Mouse (Mus musculus): ENCODE measurements around the gene Mmp9. TPM values are rescaled to one million over a fixed set of nuclear protein-coding genes. Genes with fewer than 3 reads are reported as not detected.

Gene Mmp9
- total and polyA plus RNA-seq, 3 experiments, result 0.93 to 5.1 (median 0.99) TPM

DNA sequence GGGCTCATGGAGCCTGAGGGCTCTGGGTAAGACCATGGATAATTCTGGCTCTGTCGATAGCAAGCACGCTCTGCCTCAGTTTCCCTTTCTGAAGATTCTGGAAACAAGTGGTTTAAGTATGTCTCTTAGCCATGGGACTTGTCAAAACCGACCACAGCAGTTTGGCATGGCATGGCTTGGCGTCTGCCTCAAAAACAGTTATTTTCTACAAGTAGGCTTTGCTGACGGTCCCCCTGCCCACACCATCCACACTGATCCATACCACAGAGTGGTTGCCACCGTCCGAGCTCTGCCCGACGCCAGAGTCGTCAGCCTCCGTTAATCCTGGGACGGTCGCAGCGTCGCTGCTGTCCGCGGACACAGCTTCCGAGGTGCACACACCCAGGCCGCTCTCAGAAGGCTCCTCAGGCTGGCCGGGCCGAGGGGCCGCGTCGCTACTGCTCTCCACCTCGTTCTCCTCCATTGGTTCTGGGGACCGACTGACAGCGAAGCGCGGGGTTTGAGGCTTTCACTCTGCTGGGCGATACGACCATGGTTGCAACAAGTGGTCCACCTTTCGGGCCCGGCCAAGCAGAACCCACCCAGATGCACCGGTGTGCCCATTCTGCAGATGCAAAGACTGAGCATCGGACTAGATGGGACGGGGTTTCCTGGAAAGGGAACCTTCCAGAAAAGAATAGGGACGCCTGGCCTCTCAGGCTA lies 30.1 kb upstream of the Mmp9 start:
- WGBS, result 3% methylated on average over 37 of the region's 37 CpGs
- Histone ChIP-seq H3K9ac (ENCODE audit: low read depth, low read length) (peak overlapping the region; percentile 96), H3K4me1 (ENCODE audit: control insufficient read depth, insufficient read depth, low read length) (peaks cover 7% of the 10 kb centered on the region), H3K27me3 (ENCODE audit: control insufficient read depth, insufficient read depth, low read length) (no peaks in the 10 kb centered on the region), H3K36me3 (ENCODE audit: control insufficient read depth, insufficient read depth, low read length) (no peaks in the 10 kb centered on the region), H3K79me2 (replicated peaks; ENCODE audit: control insufficient read depth, insufficient read depth, low read length) (no peaks in the 10 kb centered on the region), H3K27ac (peak overlapping the region; percentile 100), H3K4me3 (peak overlapping the region; percentile 89)
- no peak for DNase-seq
- intact Hi-C loops (cut with DNase I), result loop anchor here (1.0 to 5.0 kb wide), 4 partner anchors 31 to 122 kb away; partner anchors contain the start of genes Acot8, Ncoa5, Neurl2 and Pcif1
- no peak for TF ChIP-seq CTCF (IDR thresholded peaks at IDR 0.05)
- no peak for TF ChIP-seq POLR2A (IDR thresholded peaks at IDR 0.05; ENCODE audit: insufficient read depth, low read depth, low read length)
- no peak for TF ChIP-seq EP300 (IDR thresholded peaks at IDR 0.05; ENCODE audit: insufficient read depth, low read depth, low read length)

- Histone ChIP-seq H3K36me3 (ENCODE audit: control insufficient read depth, insufficient read depth, low read length) (no peaks in the 10 kb centered on the region), H3K4me3 (peak within 1 kb of the TSS; percentile 89), H3K27ac (peak within 1 kb of the TSS; percentile 100), H3K9ac (ENCODE audit: low read depth, low read length) (peak within 1 kb of the TSS; percentile 96), H3K79me2 (replicated peaks; ENCODE audit: control insufficient read depth, insufficient read depth, low read length) (no peaks in the 10 kb centered on the region), H3K27me3 (ENCODE audit: control insufficient read depth, insufficient read depth, low read length) (no peaks in the 10 kb centered on the region), H3K4me1 (ENCODE audit: control insufficient read depth, insufficient read depth, low read length) (peaks cover 7% of the 10 kb centered on the region)
- peak; percentile 95 to 96 for DNase-seq
- peak; percentile 68 for TF ChIP-seq CTCF (IDR thresholded peaks at IDR 0.05)
- TF ChIP-seq POLR2A (IDR thresholded peaks at IDR 0.05; ENCODE audit: insufficient read depth, low read depth, low read length), result peak; percentile 82
- no peak; the same call in none of the 2 replicates for TF ChIP-seq EP300 (IDR thresholded peaks at IDR 0.05; ENCODE audit: insufficient read depth, low read depth, low read length)
- under 1% methylated on average over 91 of the region's 91 CpGs for WGBS
- intact Hi-C loops (cut with DNase I), result loop anchor here (1.0 to 5.0 kb wide), 4 partner anchors 32 to 121 kb away; partner anchors contain the start of genes Acot8, Ncoa5, Neurl2 and Pcif1
Measured at GRCm38 (mm10) chr2:164911086-164912048, 29.2 kb upstream of the Mmp9 start, which contains the start of gene Zfp335. Gene Zfp335, minus strand, starts transcription at chr2:164911757.

- peak in 1 of 2 experiments; percentile 76 for DNase-seq
- H3K4me1 ChIP-seq (ENCODE audit: control insufficient read depth, insufficient read depth, low read length), result peaks cover 7% of the 10 kb centered on the region
- TF ChIP-seq EP300 (IDR thresholded peaks at IDR 0.05; ENCODE audit: insufficient read depth, low read depth, low read length), result peak; percentile 90
- no peak for TF ChIP-seq CTCF (IDR thresholded peaks at IDR 0.05)
- H3K27ac ChIP-seq, result peak overlapping the region; percentile 100
- no peaks in the 10 kb centered on the region for H3K27me3 ChIP-seq (ENCODE audit: control insufficient read depth, insufficient read depth, low read length)
- intact Hi-C loops (cut with DNase I), result loop anchor here (5.0 kb wide), 1 partner anchor 120 kb away; the partner anchor contains the start of gene Ncoa5
- H3K79me2 ChIP-seq (replicated peaks; ENCODE audit: control insufficient read depth, insufficient read depth, low read length), result no peaks in the 10 kb centered on the region
- no peaks in the 10 kb centered on the region for H3K36me3 ChIP-seq (ENCODE audit: control insufficient read depth, insufficient read depth, low read length)
- peak overlapping the region; percentile 89 for H3K4me3 ChIP-seq
- H3K9ac ChIP-seq (ENCODE audit: low read depth, low read length), result peak overlapping the region; percentile 71
- 2% methylated on average over 12 of the region's 12 CpGs for WGBS
Measured at GRCm38 (mm10) chr2:164912151-164912550, 28.4 kb upstream of the Mmp9 start.

DNA sequence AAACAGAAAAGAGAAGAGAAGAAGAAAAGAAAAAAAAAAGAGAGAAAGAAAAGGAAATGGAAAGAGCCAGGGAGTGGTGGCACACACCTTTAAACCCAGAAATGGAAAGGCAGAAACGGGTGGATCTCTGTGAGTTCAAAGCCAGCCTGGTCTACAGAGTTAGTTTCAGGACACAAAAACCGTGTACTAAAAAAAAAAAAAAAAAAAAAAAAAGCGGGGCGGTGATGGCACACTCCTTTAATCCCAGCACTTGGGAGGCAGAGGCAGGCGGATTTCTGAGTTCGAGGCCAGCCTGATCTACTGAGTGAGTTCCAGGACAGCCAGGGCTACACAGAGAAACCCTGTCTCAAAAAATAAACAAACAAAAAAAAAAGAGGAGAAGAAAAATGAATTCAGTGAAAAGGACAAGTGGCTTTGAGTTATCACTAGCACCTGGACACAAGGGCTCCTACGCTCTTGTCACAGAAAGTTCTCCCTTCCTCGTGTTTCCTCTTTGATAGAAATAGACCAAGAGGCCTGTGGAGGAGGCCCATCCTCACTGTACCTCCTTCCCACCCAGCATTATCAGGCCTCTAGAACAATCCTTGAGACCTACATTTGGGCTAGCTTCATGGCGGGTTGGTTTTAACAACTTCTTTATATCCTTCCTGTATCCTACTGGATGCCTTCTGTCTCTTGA lies 27.7 kb upstream of the Mmp9 start:
- H3K4me3 ChIP-seq, result no peak overlapping the region
- DNase-seq, result no peak
- no peaks in the 10 kb centered on the region for H3K27me3 ChIP-seq (ENCODE audit: control insufficient read depth, insufficient read depth, low read length)
- no peaks in the 10 kb centered on the region for H3K79me2 ChIP-seq (replicated peaks; ENCODE audit: control insufficient read depth, insufficient read depth, low read length)
- intact Hi-C loops (cut with DNase I), result loop anchor here (5.0 kb wide), 1 partner anchor 119 kb away; the partner anchor contains the start of gene Ncoa5
- H3K36me3 ChIP-seq (ENCODE audit: control insufficient read depth, insufficient read depth, low read length), result no peaks in the 10 kb centered on the region
- H3K4me1 ChIP-seq (ENCODE audit: control insufficient read depth, insufficient read depth, low read length), result peaks cover 7% of the 10 kb centered on the region
- TF ChIP-seq POLR2A (IDR thresholded peaks at IDR 0.05; ENCODE audit: insufficient read depth, low read depth, low read length), result no peak
- no peak for TF ChIP-seq EP300 (IDR thresholded peaks at IDR 0.05; ENCODE audit: insufficient read depth, low read depth, low read length)
- no peak for TF ChIP-seq CTCF (IDR thresholded peaks at IDR 0.05)
- 83% methylated on average over 8 of the region's 9 CpGs for WGBS
- peak overlapping the region; percentile 100 for H3K27ac ChIP-seq
- no peak overlapping the region for H3K9ac ChIP-seq (ENCODE audit: low read depth, low read length)

GRCm38 (mm10) chr2:164913428-164913786 lies 27.2 kb upstream of the Mmp9 start:
- TF ChIP-seq CTCF (IDR thresholded peaks at IDR 0.05) (no peak), POLR2A (IDR thresholded peaks at IDR 0.05; ENCODE audit: insufficient read depth, low read depth, low read length) (no peak), EP300 (IDR thresholded peaks at IDR 0.05; ENCODE audit: insufficient read depth, low read depth, low read length) (no peak)
- intact Hi-C loops (cut with DNase I), result loop anchor here (5.0 kb wide), 1 partner anchor 119 kb away; the partner anchor contains the start of gene Ncoa5
- H3K9ac ChIP-seq (ENCODE audit: low read depth, low read length), result no peak overlapping the region
- peak in 1 of 2 experiments; percentile 77 for DNase-seq
- no peaks in the 10 kb centered on the region for H3K27me3 ChIP-seq (ENCODE audit: control insufficient read depth, insufficient read depth, low read length)
- H3K4me1 ChIP-seq (ENCODE audit: control insufficient read depth, insufficient read depth, low read length), result peaks cover 7% of the 10 kb centered on the region
- 77% methylated on average over 2 of the region's 2 CpGs for WGBS
- no peaks in the 10 kb centered on the region for H3K36me3 ChIP-seq (ENCODE audit: control insufficient read depth, insufficient read depth, low read length)
- peak overlapping the region; percentile 40; the same call in 1 of the 2 replicates for H3K27ac ChIP-seq
- no peak overlapping the region for H3K4me3 ChIP-seq
- no peaks in the 10 kb centered on the region for H3K79me2 ChIP-seq (replicated peaks; ENCODE audit: control insufficient read depth, insufficient read depth, low read length)
